In genomic region chr2:38770772-38771477, GRCm38 (mm10) we compare ENCODE assay signal across 18 mouse cellular contexts. TPM values are rescaled to one million over a fixed set of nuclear protein-coding genes. Genes with fewer than 3 reads are reported as not detected.
DNase-seq lines count a peak whose midpoint lies in the region; ATAC-seq and TF ChIP-seq lines count a peak whose summit lies in the region.
"Had no signal": no experiment of that assay in that cellular context is flagged by ENCODE, and none has a peak within 500 bp of the region (broad histone marks: within the 10 kb centered on the region; RNA-seq: fewer than 3 reads in every experiment).

No protein-coding gene starts in this region.

- no peaks in the 10 kb centered on the region for H3K27me3 ChIP-seq in limb, embryonic 11.5 days (ENCODE audit: control insufficient read depth, insufficient read depth, low read length)
- H3K27me3 ChIP-seq in liver, embryonic 11.5 days (replicated peaks; ENCODE audit: control insufficient read depth, insufficient read depth, low read length) = no peaks in the 10 kb centered on the region
- H3K27me3 ChIP-seq: liver, embryonic 12.5 days; stomach, embryonic 15.5 days had no signal

- no peak overlapping the region for H3K4me2 ChIP-seq in limb, embryonic 11.5 days (ENCODE audit: low read depth, severe bottlenecking)
- H3K4me2 ChIP-seq in liver, embryonic 11.5 days = no peak overlapping the region
- H3K4me2 ChIP-seq: liver, embryonic 12.5 days; stomach, embryonic 15.5 days had no signal

- WGBS in limb, embryonic 11.5 days = 61% methylated on average over 5 of the region's 5 CpGs
- 77% methylated on average over 5 of the region's 5 CpGs for WGBS in liver, embryonic 11.5 days

- H3K27ac ChIP-seq in embryonic fibroblast, embryonic 13.5 days (ENCODE audit: insufficient read depth, low read length) = peak overlapping the region; percentile 90
- peak overlapping the region; percentile 37; the same call in 1 of the 2 replicates for H3K27ac ChIP-seq in limb, embryonic 11.5 days (replicated peaks; ENCODE audit: low read depth, low read length)
- no peak overlapping the region for H3K27ac ChIP-seq in liver, embryonic 11.5 days (ENCODE audit: low read depth, low read length)
- H3K27ac ChIP-seq: hindbrain, postnatal 0 days; liver, embryonic 12.5 days; stomach, embryonic 15.5 days had no signal

- no peak for TF ChIP-seq CTCF in embryonic fibroblast, embryonic 13.5 days (IDR thresholded peaks at IDR 0.05; ENCODE audit: borderline replicate concordance, insufficient read depth, low read length)

- no peak; the same call in 1 of the 2 replicates for ATAC-seq in limb, embryonic 11.5 days (ENCODE audit: insufficient number of reproducible peaks, low FRiP score, low TSS enrichment, low read depth)
- no peak for ATAC-seq in liver, embryonic 11.5 days (replicated peaks; ENCODE audit: low FRiP score)
- no peak for ATAC-seq in megakaryocyte-erythroid progenitor cell, adult 5-6 weeks (replicated peaks; ENCODE audit: low FRiP score, low TSS enrichment, poor library complexity, severe bottlenecking)
- ATAC-seq: hindbrain, postnatal 0 days; liver, embryonic 12.5 days had no signal

- H3K9me3 ChIP-seq in limb, embryonic 11.5 days (ENCODE audit: control insufficient read depth, low read length) = no peaks in the 10 kb centered on the region
- H3K9me3 ChIP-seq in liver, embryonic 11.5 days (ENCODE audit: control insufficient read depth, low read length) = no peaks in the 10 kb centered on the region
- H3K9me3 ChIP-seq: liver, embryonic 12.5 days; stomach, embryonic 15.5 days had no signal

- H3K36me3 ChIP-seq in limb, embryonic 11.5 days (ENCODE audit: control insufficient read depth, insufficient read depth, low read length) = no peaks in the 10 kb centered on the region
- H3K36me3 ChIP-seq in liver, embryonic 11.5 days (ENCODE audit: control insufficient read depth, insufficient read depth, low read length) = no peaks in the 10 kb centered on the region
- H3K36me3 ChIP-seq: liver, embryonic 12.5 days; stomach, embryonic 15.5 days had no signal

- H3K9ac ChIP-seq in limb, embryonic 11.5 days (ENCODE audit: low read length) = no peak overlapping the region
- H3K9ac ChIP-seq in liver, embryonic 11.5 days (ENCODE audit: low read depth, low read length) = no peak overlapping the region
- H3K9ac ChIP-seq: liver, embryonic 12.5 days; stomach, embryonic 15.5 days had no signal

- peak; percentile 11 to 27 for DNase-seq in frontal cortex, adult 2 months (ENCODE audit: extremely low spot score in 1 of 2, low spot score in 1 of 2)
- no peak for DNase-seq in frontal cortex, postnatal 10 days (ENCODE audit: low spot score in 2 of 2)
- DNase-seq in NIH3T3 (ENCODE audit: low read depth) = peak; percentile 9
- no peak for DNase-seq in limb, embryonic 11.5 days (ENCODE audit: low spot score)
- DNase-seq in kidney, postnatal 25 days = no peak
- DNase-seq in liver, embryonic 11.5 days (ENCODE audit: low spot score) = no peak
- DNase-seq: adrenal gland, adult 8-10 months; B cell, adult 2 months; kidney, adult 2 months; right cerebral cortex, postnatal 4 days; thymus, postnatal 4 days had no signal

- peaks cover 14% of the 10 kb centered on the region for H3K4me1 ChIP-seq in embryonic fibroblast, embryonic 13.5 days (ENCODE audit: control insufficient read depth, insufficient read depth, low read length)
- peaks cover 12% of the 10 kb centered on the region for H3K4me1 ChIP-seq in limb, embryonic 11.5 days (ENCODE audit: control insufficient read depth, insufficient read depth, low read length)
- no peaks in the 10 kb centered on the region; the same call in 1 of the 2 replicates for H3K4me1 ChIP-seq in liver, embryonic 11.5 days (replicated peaks; ENCODE audit: control insufficient read depth, insufficient read depth, low read length)

- H3K4me3 ChIP-seq in embryonic fibroblast, embryonic 13.5 days (ENCODE audit: insufficient read depth, low read length) = no peak overlapping the region
- no peak overlapping the region for H3K4me3 ChIP-seq in limb, embryonic 11.5 days (ENCODE audit: low read depth, low read length)
- H3K4me3 ChIP-seq in liver, embryonic 11.5 days (ENCODE audit: low read depth, low read length) = no peak overlapping the region
- H3K4me3 ChIP-seq: erythroblast, embryonic 14.5 days; liver, embryonic 12.5 days; stomach, embryonic 15.5 days had no signal

- TF ChIP-seq POLR2A in embryonic fibroblast, embryonic 13.5 days (IDR thresholded peaks at IDR 0.05; ENCODE audit: low read depth, low read length) = no peak

RNA-seq across cellular contexts. Expression of gene Nr5a1, which starts 56.6 kb away (rescaled TPM):
- polyA plus RNA-seq in frontal cortex, adult 2 months (2012; rRNA removed) = 0.06 and 0.11 TPM in 2 replicates
- not detected in 2 replicates for polyA plus RNA-seq in embryonic fibroblast, embryonic 13.5 days (2011; ENCODE audit: insufficient read length, low read depth, missing spikeins)
- polyA plus RNA-seq in limb, embryonic 11.5 days (2014; fragmentation: Nextera tagmentation; extraction: Ambion mirVana) = 0.16 TPM in 1 of 2 replicates, not detected in the other
- 0.11 and 0.25 TPM in 2 replicates for polyA plus RNA-seq in liver, embryonic 11.5 days (2014; fragmentation: Nextera tagmentation; extraction: Ambion mirVana)
- not detected in 2 replicates for total RNA-seq in megakaryocyte-erythroid progenitor cell, adult 5-6 weeks (2014; fragmentation: Nextera tagmentation)
- total RNA-seq in megakaryocyte-erythroid progenitor cell, adult 5-6 weeks (2017) = not detected in 2 replicates
- total RNA-seq: granulocyte monocyte progenitor cell, adult 5-6 weeks had no signal
- polyA plus RNA-seq: erythroblast, embryonic 14.5 days; liver, embryonic 12.5 days had no signal

Comparison
In these comparisons a context has a peak if more than half of its experiments do, and no peak if none do; other contexts are left out.
1. DNase-seq: peak in frontal cortex, adult 2 months (2 of 2) and NIH3T3 (single experiment); none in frontal cortex, postnatal 10 days (0 of 2), limb, embryonic 11.5 days (single experiment), kidney, postnatal 25 days (0 of 2) and liver, embryonic 11.5 days (single experiment).